Mouse (Mus musculus) kidney, embryonic 14.5 days (tissue): Measurements from ENCODE around the gene Rnf17. TPM values are rescaled to one million over a fixed set of nuclear protein-coding genes. Genes with fewer than 3 reads are reported as not detected.

Experiments used
- ATAC-seq: fragments of 200-750 bp; cut with Nextera tagmentation; 2 replicates; pipeline ENCODE4 v1.8.0; 2017; ENCODE audit warnings: moderate number of reproducible peaks, mild to moderate bottlenecking, moderate TSS enrichment, moderate library complexity; ENCODE audit not compliant: low FRiP score, low TSS enrichment
- H3K27ac ChIP-seq: fragments of 300-500 bp; sonication (generic); 2 replicates; pipeline ENCODE4 v1.5.1; 2014; ENCODE audit warnings: low read depth, mild to moderate bottlenecking, low read length, moderate library complexity, mixed read lengths
- H3K27me3 ChIP-seq: fragments of 300-500 bp; sonication (generic); 2 replicates; pipeline ENCODE4 v1.6.1; 2014; ENCODE audit warnings: mild to moderate bottlenecking, low read length; ENCODE audit not compliant: control insufficient read depth, insufficient read depth
- H3K36me3 ChIP-seq: fragments of 300-500 bp; sonication (generic); 2 replicates; pipeline ENCODE4 v1.6.1; 2014; ENCODE audit warnings: low read length, mixed read lengths; ENCODE audit not compliant: control insufficient read depth, insufficient read depth
- H3K4me1 ChIP-seq: fragments of 300-500 bp; sonication (generic); 2 replicates; pipeline ENCODE4 v1.6.1; 2014; ENCODE audit warnings: low read length, mixed read lengths; ENCODE audit not compliant: control insufficient read depth, insufficient read depth
- H3K4me2 ChIP-seq: fragments of 300-500 bp; sonication (generic); replicated peaks from 2 replicates; pipeline ENCODE4 v1.6.1; 2014; ENCODE audit warnings: low read depth, mild to moderate bottlenecking, low read length
- H3K4me3 ChIP-seq: fragments of 300-500 bp; sonication (generic); 2 replicates; pipeline ENCODE4 v1.5.1; 2014; ENCODE audit warnings: mild to moderate bottlenecking, low read length
- H3K9ac ChIP-seq: fragments of 300-500 bp; sonication (generic); 2 replicates; pipeline ENCODE4 v1.6.1; 2014; ENCODE audit warnings: low read depth, mild to moderate bottlenecking, low read length, moderate library complexity
- H3K9me3 ChIP-seq: fragments of 300-500 bp; sonication (generic); 2 replicates; pipeline ENCODE4 v1.6.1; 2016; ENCODE audit warnings: low read length; ENCODE audit not compliant: control insufficient read depth
- WGBS: fragments of 180-500 bp; shearing (Covaris S2); extraction: QIAGEN DNeasy Blood & Tissue Kit; methylation state at CpG from one replicate; pipeline ENCODE4 v1.1.7; 2014; 5-methylcytosine and 5-hydroxymethylcytosine counted together
- polyA plus RNA-seq: library from polyadenylated mRNA; unstranded; fragments of >200 nt; fragmentation: Nextera tagmentation; extraction: Ambion mirVana; gene quantifications from 2 replicates; pipeline ENCODE4 v1.2.1, GENCODE M21; 2014

Rnf17 gene
- 1.2 and 1.6 TPM in 2 replicates for polyA plus RNA-seq

- H3K4me2 ChIP-seq: no peak within 1 kb of the TSS
- H3K27me3 ChIP-seq: no peaks in the 10 kb centered on the region
- no peak within 1 kb of the TSS for H3K27ac ChIP-seq
- H3K9ac ChIP-seq: no peak within 1 kb of the TSS
- H3K9me3 ChIP-seq: no peaks in the 10 kb centered on the region
- 72% methylated on average over 34 of the region's 34 CpGs for WGBS
- no peaks in the 10 kb centered on the region for H3K36me3 ChIP-seq
- ATAC-seq: no peak
- H3K4me1 ChIP-seq: no peaks in the 10 kb centered on the region
- H3K4me3 ChIP-seq: no peak within 1 kb of the TSS
These were observed at the start of gene Rnf17 for GRCm38 (mm10) chr14:56402311-56403071. Rnf17 (plus strand) TSS chr14:56402581.

GRCm38 (mm10) chr14:56354803-56355202, 47.6 kb upstream of the Rnf17 start:
- H3K4me1 ChIP-seq: no peaks in the 10 kb centered on the region
- H3K27me3 ChIP-seq: no peaks in the 10 kb centered on the region
- H3K4me3 ChIP-seq: no peak overlapping the region
- no peak overlapping the region for H3K4me2 ChIP-seq
- ATAC-seq: no peak
- no peak overlapping the region for H3K9ac ChIP-seq
- no peak overlapping the region for H3K27ac ChIP-seq
- H3K36me3 ChIP-seq: no peaks in the 10 kb centered on the region
- H3K9me3 ChIP-seq: no peaks in the 10 kb centered on the region
- 79% methylated on average over 3 of the region's 3 CpGs for WGBS

- H3K27me3 ChIP-seq: no peaks in the 10 kb centered on the region
- H3K4me2 ChIP-seq: no peak overlapping the region
- no peaks in the 10 kb centered on the region for H3K36me3 ChIP-seq
- H3K27ac ChIP-seq: no peak overlapping the region
- no peak overlapping the region for H3K9ac ChIP-seq
- WGBS: 80% methylated on average over 8 of the region's 8 CpGs
- H3K9me3 ChIP-seq: no peaks in the 10 kb centered on the region
- no peak overlapping the region for H3K4me3 ChIP-seq
- ATAC-seq: no peak
- no peaks in the 10 kb centered on the region for H3K4me1 ChIP-seq
These were observed 47.0 kb upstream of the Rnf17 start for GRCm38 (mm10) chr14:56355396-56355795.

- 88% methylated on average over 6 of the region's 6 CpGs for WGBS
- no peak for ATAC-seq
- H3K9me3 ChIP-seq: no peaks in the 10 kb centered on the region
- no peaks in the 10 kb centered on the region for H3K36me3 ChIP-seq
- H3K9ac ChIP-seq: no peak overlapping the region
- H3K4me3 ChIP-seq: no peak overlapping the region
- H3K27me3 ChIP-seq: no peaks in the 10 kb centered on the region
- no peak overlapping the region for H3K4me2 ChIP-seq
- H3K27ac ChIP-seq: no peak overlapping the region
- no peaks in the 10 kb centered on the region for H3K4me1 ChIP-seq
These were observed 46.2 kb upstream of the Rnf17 start for GRCm38 (mm10) chr14:56356196-56356595.

GRCm38 (mm10) chr14:56358422-56358821, 44.0 kb upstream of the Rnf17 start:
- no peak overlapping the region for H3K4me3 ChIP-seq
- H3K4me1 ChIP-seq: no peaks in the 10 kb centered on the region
- peaks cover 9% of the 10 kb centered on the region for H3K27me3 ChIP-seq
- no peak overlapping the region for H3K27ac ChIP-seq
- H3K9me3 ChIP-seq: no peaks in the 10 kb centered on the region
- 87% methylated on average over 7 of the region's 7 CpGs for WGBS
- H3K4me2 ChIP-seq: no peak overlapping the region
- no peak for ATAC-seq
- no peak overlapping the region for H3K9ac ChIP-seq
- no peaks in the 10 kb centered on the region for H3K36me3 ChIP-seq

- no peak for ATAC-seq
- H3K27ac ChIP-seq: no peak overlapping the region
- no peak overlapping the region for H3K9ac ChIP-seq
- no peaks in the 10 kb centered on the region for H3K36me3 ChIP-seq
- 67% methylated on average over 6 of the region's 6 CpGs for WGBS
- no peaks in the 10 kb centered on the region for H3K4me1 ChIP-seq
- H3K4me3 ChIP-seq: no peak overlapping the region
- H3K4me2 ChIP-seq: no peak overlapping the region
- no peaks in the 10 kb centered on the region for H3K9me3 ChIP-seq
- peaks cover 16% of the 10 kb centered on the region for H3K27me3 ChIP-seq
These were observed 43.2 kb upstream of the Rnf17 start for GRCm38 (mm10) chr14:56359131-56359530.

- peak; percentile 69 for ATAC-seq
- H3K27ac ChIP-seq: no peak within 1 kb of the TSS
- H3K4me1 ChIP-seq: 0 out of 2 replicates have a peak, but pooled peaks cover 9% of the 10 kb centered on the region
- H3K4me3 ChIP-seq: peak within 1 kb of the TSS; percentile 46
- H3K36me3 ChIP-seq: no peaks in the 10 kb centered on the region
- peaks cover 50% of the 10 kb centered on the region for H3K27me3 ChIP-seq
- H3K9ac ChIP-seq: no peak within 1 kb of the TSS
- under 1% methylated on average over 48 of the region's 48 CpGs for WGBS
- no peaks in the 10 kb centered on the region for H3K9me3 ChIP-seq
- peak within 1 kb of the TSS; percentile 81 for H3K4me2 ChIP-seq
These were observed 37.6 kb upstream of the Rnf17 start, which contains the start of gene Atp12a for GRCm38 (mm10) chr14:56364711-56365237. Atp12a (plus strand) TSS chr14:56365068.

GRCm38 (mm10) chr14:56365292-56365691, 37.1 kb upstream of the Rnf17 start:
- Histone ChIP-seq H3K27me3 (peaks cover 50% of the 10 kb centered on the region), H3K9ac (no peak overlapping the region)
- no peak for ATAC-seq

GRCm38 (mm10) chr14:56366712-56367111, 35.7 kb upstream of the Rnf17 start:
- Histone ChIP-seq H3K9me3 (no peaks in the 10 kb centered on the region), H3K4me3 (no peak overlapping the region), H3K27ac (no peak overlapping the region), H3K27me3 (peaks cover 50% of the 10 kb centered on the region), H3K36me3 (no peaks in the 10 kb centered on the region), H3K4me1 (0 out of 2 replicates have a peak, but pooled peaks cover 9% of the 10 kb centered on the region), H3K9ac (no peak overlapping the region), H3K4me2 (no peak overlapping the region)
- WGBS: 24% methylated on average over 15 of the region's 15 CpGs
- ATAC-seq: no peak

More at GRCm38 (mm10) chr14:56365292-56365691, 37.1 kb upstream of the Rnf17 start:
- 29% methylated on average over 8 of the region's 8 CpGs for WGBS
- H3K4me1 ChIP-seq: 0 out of 2 replicates have a peak, but pooled peaks cover 9% of the 10 kb centered on the region
- peak overlapping the region; percentile 81 for H3K4me2 ChIP-seq
- H3K4me3 ChIP-seq: peak overlapping the region; percentile 46
- H3K9me3 ChIP-seq: no peaks in the 10 kb centered on the region
- H3K36me3 ChIP-seq: no peaks in the 10 kb centered on the region
- no peak overlapping the region for H3K27ac ChIP-seq
